Mouse (Mus musculus) cerebellum, adult 2 months (tissue): ENCODE results near the gene Gabrr2.

Source experiments
- CTCF ChIP-seq: fragments of 200-500 bp; IDR thresholded peaks from 2 replicates; pipeline ENCODE4 v1.5.1; 2011; ENCODE audit warnings: low read depth, mild to moderate bottlenecking, control low read depth, low read length, moderate library complexity, borderline replicate concordance; ENCODE audit not compliant: insufficient read depth
- POLR2A ChIP-seq: fragments of 200-500 bp; IDR thresholded peaks from 2 replicates; pipeline ENCODE4 v1.6.1; 2011; ENCODE audit warnings: low read length, control low read depth, borderline replicate concordance; ENCODE audit not compliant: insufficient read depth

DNA sequence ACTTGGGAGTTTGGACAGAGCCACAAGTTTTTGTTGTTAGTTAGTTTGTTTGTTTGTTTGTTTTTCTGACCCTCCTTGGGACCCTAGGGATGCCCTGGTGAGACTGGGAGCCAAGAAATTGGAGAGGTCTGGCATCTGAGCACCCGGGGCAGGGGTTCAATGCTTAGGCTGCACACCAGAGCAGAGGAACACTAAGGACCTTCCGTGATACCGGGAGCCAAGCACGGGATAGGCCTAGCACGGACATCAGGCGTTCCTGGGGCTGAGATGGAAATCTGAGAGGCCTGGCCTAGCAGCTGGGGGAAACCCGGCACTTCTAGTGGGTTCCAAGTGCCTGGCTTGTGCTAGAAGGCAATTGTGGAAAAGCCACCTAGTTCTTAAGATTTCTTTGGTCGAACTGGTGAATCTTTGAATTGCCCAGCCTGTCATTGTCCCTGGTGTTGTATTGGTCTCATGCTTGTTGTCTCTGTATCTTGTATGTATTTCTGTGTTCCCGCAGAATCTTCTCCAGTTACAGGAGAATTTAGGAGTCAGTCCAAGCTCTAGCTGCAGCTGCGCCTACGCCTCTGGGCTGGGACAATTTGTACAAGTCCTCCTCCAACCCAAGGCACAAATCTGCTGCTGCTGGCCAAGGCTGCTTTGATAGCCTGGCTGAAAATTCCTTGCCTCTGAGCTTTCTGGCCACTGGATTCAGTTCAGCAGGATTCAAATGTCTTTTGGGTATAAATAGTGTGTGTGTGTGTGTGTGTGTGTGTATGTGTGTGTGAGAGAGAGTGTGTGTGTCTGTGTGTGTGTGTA, 4.7 kb upstream of the Gabrr2 start:
- TF ChIP-seq CTCF, result no peak
- TF ChIP-seq POLR2A, result no peak
